Mouse (Mus musculus) embryo, embryonic 9.5 days (tissue): ENCODE measurements around the gene Scd2.
"Not testable (repeated sequence)": the region's sequence is repeated elsewhere in the genome, so short reads cannot be mapped to it uniquely, and the experiment has no call there.

Experiments used
- DNase-seq: peaks from one replicate; pipeline ENCODE4 v3.0.0-alpha.2; 2017; ENCODE audit errors: extremely low spot score

The Scd2 gene

DNA sequence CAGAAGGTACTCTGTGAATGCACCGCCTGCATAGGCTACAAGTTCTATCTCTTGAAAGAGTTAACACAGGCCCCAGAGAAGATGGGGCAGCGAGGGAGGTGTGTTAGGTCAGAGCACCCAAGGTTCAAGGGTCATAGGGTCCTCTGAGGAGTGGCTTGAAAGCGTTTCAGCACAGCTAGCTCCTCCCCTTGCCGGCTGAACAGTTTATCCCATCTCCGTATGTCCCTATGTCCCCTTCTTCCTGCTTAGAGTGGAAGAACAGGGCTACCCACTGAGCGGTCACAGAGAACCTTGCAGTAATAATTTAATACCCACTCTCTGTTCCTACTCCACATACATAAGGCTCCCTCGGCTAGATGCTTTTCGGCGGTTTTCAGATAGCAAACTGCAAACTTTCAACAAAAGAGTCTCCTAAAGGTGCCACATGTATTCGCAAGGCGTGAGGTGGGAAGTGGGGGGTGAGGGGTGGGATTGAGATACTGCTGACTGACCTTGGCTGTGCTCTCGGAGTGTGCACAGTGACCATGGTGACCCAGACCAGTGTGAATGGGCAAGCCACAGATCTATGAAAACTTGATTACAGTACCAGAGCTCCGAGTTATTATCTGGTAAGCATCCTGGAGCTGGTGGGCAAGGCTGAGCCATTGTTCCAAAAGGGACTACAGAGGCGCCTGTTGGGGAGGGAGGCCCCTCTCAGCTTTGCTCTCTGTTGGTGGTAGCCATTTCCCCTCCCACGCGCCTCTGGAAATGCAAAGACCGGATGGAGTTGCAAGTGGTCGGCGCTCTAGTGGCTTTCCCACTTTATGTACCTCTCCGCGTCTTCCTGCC is at the start of gene Scd2:
Gene Scd2 (plus strand): TSS at position 734 of the 828 bp plus-strand sequence.
- DNase-seq: peak; percentile 71

DNA sequence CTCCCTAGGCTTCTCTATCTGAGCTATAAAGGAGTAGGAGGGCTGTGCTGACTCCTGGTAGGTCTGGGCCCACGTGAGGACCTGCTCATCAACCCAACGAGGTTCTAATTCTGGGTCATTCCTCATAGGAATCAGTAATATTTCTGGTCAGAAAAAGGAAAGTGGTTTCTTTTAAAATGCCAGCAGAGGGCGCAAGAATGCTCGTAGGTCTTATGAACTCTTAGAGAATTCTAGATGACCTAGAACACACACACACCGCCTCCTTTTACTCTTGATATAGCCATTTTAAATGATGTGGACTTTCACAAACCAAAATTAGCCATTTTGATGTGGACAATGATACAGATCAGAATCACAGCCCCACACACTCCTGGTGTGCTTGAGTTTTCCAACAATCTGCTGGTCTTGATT is 47.7 kb upstream of the Scd2 start:
- peak; percentile 36 for DNase-seq

DNA sequence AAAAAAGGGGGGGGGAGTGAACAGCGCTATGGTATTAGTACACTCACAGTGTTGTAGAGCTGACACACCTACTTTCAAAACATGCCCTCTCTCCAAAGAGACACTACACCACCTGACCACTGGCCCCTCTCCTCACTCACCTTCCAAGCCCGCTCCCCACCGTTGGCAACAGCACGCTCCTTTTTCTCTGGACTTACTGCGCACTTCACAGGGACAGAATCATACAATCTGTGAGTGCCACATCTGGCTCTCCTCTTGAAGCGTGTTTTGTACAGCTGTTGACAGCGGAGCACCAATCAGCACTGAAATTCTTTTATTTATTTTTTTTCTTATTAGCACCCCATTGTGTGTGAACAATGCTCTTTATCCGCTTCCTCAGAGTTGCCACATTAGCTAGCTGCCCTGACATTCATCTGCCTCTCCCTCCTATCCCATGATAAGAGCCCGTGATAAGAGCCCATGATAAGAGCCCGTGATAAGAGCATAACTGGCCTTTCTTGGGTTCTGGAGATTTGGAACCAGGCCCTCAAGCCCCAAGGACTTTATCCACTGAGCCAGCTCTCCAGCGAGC is 47.0 kb upstream of the Scd2 start:
- DNase-seq: peak; percentile 9

DNA sequence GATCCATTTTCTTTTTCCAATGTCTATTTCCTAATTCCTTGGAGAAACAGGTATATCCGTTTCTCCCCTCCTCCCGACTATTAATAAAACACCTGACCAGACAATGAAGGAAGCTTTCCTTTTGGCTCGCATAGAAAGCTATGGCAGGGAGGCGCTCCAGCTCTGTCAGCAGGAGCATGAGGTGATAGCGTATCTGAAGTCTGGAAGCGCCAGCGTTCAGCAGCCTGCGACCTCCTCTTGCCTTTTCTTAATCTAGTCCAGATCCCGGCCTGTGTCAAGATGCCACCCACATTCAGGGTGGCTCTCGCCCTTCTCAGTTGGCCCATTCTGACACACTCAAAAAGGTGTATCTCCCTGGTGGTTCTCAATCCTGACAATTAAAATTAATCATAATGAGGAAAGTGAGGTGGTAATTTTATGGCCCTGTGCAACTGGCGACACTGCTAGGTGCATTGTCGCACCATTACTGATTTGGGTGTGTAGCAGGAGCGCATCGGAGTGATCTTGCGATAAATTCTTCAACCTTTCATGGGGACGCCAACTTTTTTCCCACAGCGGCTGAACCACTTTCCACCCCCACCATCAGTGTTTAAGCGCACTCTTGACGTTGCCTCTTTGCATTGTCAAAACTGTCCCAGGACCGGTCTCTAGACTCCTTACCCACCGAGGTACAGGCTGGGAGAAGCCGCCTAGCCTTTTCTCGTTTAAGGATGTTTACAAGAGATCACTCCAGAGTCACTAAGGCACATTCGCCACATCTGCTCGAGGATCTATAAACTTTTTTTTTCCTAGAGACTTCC is 46.0 kb upstream of the Scd2 start:
- peak; percentile 52 for DNase-seq

DNA sequence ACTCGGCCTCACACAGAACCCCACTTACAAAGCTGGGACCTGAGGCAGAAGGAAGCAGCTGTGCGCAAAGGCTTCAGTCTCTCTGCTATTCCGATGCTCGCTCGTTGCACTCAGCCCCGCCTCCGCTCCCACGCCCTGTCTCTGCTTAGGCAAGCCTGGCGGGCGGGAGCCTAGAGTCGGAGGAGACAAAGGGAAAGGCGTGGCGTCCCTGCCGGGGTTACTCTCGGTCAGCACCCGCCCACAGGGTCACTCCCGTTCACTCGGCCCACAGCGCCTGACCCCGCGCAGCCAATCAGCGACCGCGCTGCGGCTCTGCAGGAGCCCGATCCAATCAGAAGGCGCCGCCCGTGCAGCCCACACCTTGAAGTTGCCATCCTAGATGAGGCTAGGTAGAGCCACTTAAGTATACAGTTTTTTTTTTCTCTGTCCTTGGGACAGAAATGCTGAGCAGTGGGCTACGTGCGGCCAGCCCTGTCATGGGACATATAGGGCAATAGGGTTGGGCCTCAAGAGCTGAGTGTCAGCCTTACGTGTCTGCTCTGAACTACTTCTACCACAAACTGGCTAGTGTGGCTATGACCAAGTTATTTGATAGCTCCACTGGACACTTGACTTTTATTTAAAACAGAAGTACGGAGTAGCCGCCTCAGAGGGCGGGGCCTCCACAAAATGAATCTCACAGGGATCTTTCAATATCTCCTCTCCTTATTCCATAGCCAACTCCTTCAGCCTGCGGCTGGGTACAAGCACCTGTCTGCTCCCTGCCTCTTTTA is 45.2 kb upstream of the Scd2 start:
- DNase-seq: peak; percentile 99

DNA sequence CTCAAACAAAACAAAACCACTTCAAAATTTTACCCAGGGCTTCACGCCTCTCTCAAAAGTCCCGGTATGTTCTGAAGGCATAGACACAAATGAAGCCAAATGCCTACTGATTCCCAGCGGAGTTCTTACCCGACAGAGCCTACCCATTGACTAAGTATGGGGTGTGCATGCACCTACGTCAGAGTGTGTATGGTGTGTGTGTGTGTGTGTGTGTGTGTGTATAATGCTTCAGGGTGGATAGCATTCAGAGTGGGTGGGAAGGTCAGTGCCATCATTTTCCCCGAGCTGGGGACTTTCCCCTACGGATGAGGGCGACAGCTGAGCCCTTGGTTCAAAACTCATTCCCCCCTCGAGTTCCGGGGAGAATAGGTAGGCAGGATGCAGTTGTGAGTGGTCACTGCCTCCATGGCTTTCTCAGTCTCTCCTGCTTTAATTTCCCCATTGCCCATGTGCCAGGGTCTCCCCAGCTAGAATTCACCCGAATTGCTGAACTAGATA is 44.6 kb upstream of the Scd2 start:
- no peak for DNase-seq

DNA sequence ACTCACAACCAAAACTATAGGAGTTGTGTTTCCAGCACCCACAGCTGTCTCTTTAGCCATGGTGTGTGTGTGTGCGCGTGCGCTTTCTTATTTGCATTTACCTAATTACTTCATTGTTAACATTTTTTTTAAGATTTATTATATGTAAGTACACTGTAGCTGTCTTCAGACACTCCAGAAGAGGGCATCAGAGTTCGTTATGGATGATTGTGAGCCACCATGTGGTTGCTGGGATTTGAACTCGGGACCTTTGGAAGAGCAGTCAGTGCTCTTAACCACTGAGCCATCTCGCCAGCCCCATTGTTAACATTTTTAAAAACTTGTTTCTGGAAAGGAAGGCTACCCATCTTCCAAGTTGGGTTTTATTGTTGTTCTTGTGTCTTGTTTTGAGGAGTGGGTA is 42.3 kb upstream of the Scd2 start:
- DNase-seq: not testable (repeated sequence)

DNA sequence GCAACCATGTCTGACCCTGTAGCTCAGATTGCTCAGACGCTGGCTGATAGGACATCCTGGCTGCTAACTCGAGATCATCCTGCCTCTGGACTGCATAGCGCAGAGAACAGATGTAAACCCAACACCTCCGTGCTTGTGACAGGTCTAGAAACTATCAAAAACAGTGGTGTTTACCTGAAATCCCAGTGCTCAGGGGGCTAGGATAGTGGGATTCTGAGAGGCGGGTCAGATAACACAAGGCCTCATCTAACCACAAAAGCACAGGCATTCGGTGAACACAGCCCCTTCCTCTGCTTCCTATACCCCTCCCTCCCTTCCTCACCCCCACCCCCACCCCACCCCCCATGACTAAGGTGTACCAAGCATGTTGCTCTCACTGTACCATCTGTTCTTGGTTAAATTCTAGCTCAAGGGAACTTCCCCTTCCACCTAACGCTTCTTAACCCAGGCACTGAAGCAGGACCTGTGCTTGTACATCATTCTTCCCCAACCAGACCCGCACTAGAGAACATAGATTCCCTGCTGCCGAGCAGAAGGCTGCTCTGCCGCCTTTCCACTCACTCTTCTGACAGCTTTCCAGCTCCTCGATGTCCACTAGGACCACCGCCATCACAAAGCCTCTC is 41.4 kb upstream of the Scd2 start:
- no peak for DNase-seq

DNA sequence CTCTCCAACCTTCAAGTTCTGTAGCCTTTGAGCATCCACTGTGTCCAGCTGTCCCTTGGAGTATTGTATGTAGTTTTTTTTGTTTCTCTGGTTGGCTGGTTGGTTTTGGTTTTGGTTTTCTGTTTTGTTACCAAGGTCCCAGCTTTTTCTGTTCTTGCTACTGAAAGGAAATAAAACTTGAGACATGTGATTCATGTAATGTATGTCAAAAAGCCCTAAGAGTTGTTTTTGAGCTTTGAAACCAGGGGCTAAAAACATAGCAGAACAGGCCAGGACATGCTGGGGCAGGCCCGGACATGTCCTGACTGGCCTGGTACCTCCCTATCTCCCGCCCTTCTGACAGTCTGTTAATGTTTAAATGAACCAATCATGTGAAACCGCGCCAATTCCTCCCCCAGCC is 39.4 kb upstream of the Scd2 start:
- DNase-seq: not testable (repeated sequence)

DNA sequence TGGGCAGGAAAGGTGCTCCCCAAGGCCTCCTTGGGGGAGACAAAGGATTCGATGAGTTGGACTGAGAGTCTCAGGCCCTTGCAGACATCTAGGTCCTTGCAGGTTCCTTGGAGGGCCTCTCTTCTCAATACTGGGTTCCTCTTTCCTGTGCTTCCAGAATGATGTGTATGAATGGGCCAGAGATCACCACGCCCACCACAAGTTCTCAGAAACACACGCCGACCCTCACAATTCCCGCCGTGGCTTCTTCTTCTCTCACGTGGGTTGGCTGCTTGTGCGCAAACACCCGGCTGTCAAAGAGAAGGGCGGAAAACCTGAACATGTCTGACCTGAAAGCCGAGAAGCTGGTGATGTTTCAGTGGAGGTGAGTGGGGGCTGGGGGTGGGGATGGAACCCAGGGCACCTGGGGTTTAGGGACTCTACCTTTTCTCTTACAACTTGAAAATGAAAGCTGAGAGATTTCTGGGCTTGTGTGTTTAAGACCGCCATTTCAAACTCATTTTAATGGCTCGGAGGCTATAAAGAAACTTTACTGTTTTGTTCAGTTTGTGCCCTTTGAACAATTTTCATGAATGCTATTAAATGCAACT is 36.0 kb upstream of the Scd2 start:
- DNase-seq: no peak

DNA sequence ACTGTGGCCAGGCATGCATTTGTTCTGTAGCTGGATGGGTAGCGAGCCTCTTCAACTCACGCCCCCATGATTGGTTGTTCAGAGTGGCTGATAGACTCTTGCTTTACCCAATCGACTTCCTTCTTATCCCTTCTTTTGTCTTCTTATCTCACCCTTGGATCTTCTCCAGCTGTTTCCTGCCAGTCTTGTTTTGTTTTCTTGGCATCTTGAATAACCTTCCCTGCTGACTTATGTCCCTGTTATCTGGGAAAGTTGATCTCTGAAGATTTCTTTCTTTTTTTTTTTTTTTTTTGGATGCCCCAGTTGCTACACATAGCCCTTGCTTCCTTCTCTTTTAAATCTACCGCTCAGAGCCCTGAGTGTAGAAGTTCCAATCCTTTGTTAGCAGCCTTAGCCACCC is 34.0 kb upstream of the Scd2 start:
- no peak for DNase-seq

DNA sequence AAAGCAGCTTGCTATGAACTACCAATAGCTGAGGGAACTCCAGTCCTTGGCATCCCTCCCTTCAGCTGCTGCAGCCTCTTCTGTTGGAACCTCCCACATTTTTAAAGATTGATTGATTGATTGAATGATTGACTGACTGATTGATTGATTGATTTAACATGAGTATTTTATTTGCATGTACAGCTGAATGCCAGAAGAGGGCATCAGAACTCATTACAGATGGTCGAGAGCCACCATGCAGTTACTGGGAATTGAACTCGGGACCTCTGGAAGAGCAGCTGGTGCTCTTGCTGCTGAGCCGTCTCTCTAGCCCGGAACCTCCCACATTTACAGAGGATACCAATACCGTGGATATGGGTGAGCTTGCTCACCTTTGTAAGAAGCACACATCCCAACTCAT is 33.0 kb upstream of the Scd2 start:
- no peak for DNase-seq

DNA sequence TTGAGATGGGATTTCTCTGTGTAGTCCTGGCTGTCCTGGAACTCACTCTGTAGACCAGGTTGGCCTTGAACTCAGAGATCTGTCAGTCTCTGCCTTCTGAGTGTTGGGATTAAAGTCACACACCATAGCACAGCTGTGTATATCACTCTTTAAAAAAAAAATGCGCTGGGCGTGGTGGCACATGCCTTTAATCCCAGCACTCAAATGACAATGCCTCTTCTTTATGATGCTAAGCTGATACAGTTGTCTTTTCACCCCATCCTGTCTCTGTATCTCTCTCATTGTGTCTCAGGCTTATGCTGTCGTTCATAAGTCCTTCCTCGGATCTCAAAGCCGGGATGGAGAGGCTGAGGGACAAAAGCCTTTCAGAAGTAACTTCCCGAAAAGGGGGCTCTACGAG is 31.7 kb upstream of the Scd2 start:
- no peak for DNase-seq

DNA sequence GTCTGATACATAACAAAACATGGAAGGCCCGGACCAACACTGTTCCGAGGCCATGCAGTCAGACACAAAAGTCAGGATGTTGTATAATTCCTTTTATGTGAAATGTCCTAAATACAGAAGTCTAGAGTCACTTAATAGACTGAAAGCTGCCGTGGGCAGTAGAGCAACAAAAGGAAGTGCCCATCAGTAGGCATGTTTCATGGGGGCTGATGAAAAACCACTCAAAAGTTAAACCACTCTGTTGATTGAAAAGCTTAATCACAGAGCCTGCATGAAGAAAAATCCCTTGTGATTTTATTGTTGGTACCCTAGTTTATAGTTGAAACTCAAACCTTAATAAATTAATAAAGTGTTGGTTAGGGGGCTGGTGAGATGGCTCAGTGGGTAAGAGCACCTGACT is 29.9 kb upstream of the Scd2 start:
- DNase-seq: no peak

DNA sequence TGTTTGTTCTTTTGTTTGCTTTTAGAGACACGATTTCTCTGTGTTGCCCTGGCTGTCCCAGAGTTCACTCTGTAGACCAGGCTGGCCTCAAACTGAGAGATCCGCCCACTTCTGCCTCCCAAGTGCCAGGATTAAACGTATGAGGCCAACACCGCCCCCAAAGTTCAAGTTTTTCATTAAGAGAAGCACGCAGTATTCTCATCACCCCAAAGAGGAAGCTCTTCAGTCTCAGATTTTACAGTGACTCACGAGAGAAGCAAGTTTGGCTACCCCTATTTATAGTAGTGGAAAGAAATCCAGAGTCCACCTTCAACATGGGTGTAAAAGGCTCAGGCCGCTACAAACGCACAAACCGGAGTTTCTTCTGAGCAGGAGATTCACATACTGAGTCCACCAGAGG is 29.2 kb upstream of the Scd2 start:
- DNase-seq: no peak

DNA sequence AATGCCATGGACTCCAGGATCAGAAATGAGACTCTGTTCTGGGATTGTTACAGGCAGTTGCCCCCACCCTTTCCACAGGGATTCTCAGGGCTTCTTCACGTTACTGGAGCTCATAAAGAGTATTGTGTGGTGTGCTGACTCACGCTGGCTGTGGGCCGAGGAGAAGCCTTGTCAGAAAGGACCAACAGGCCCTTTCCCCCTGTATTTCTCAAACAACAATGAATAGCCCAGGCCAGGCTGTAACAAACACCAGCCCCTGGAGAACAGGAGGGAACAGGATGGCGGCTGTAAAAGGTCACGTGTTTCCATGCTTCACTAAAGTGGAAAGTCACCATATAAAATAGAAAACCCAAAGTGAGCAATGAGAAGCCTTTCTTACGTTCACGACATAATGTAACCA is 28.2 kb upstream of the Scd2 start:
- peak; percentile 9 for DNase-seq

DNA sequence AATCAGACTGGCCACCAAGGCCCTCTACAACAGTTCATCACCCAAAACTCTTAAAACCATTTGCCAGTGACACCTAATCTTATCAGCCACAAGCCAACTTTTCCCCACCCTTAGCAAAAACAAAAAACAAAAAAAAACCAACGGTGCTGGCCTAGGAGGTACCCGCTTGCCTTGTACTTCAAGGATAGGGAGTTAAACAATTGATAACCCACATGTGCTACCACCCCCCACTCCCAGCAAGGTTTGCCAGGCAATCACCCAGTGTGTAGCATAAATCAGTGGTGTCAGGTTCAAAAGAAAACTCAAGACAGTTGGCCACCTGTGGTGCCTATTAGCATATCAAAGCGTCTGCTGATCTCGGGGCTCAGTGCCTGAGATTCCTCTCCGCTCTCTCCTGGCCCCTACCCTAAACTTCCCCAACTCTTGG is 27.6 kb upstream of the Scd2 start:
- DNase-seq: peak; percentile 56

DNA sequence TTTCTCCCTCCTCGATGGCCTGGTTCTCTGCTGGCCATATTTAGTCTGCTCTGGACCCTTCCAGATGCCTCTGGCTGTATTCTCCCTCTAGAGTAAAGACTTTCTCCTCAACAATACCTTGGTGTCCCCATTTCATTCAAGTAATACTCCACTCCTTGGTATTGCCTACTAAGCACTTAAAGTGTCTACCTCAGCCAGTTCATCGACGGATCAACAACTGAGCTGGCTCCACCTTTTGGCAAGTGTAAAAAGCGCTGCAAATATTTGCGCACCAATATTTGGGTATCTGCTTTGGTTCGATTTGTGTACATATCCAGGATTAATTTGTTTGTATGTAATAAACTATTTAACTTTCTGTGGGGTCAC is 27.0 kb upstream of the Scd2 start:
- DNase-seq: no peak

DNA sequence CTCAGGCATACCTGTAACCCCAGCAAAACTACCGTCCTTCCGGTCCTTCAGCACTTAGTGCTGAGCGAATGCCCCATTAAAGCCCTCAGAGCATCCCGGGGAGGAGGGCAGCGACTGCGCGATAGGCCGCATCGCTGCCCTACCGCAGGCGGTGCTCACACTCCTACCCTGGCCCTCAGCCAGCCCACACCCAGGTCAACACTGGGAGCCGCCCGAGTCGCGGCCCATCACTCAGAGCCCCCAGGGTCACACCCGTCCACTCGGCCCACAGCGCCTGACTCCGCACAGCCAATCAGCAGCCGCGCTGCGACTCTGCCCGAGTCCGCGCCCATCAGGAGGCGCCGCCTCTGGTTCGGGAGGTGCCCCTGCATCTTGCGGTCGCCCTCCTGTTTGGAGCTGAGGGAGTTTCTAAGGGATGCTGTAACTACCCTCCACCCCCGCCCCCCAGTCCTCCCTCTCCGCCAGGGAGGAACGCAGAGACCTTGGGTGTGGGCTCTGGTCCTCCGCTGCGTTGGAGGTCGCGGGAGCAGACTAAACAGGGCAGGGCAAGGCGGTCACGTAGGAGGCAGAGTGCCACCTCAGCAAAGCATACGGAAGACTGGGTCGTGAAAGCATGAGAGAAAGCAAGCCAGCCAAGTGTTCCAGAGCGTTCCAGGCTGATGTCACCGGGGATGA is 26.5 kb upstream of the Scd2 start:
- DNase-seq: peak; percentile 94

DNA sequence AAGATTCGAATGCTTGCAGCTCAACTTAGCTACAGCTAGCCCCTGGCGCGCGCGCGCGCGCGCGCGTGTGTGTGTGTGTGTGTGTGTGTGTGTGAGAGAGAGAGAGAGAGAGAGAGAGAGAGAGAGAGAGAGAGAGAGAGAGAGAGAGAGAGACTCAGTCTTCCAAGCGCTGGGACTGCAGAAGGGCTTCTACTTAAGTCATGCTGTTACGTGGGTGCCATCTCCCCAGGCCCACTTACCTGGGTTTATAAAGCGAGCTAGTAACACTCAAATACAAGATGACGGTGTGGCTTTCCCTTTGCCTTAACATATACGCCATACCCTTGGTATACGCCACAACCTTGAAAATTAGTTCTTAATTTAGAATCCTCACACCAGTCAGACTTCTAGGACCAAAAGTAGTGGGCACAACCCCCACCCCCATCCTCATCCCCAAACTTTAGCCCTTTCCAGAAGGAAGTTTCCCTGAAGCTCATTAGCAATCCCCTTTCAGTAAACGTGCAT is 25.9 kb upstream of the Scd2 start:
- DNase-seq: no peak
